In genomic region chr3:133163913-133164406, GRCm38 (mm10) we compare ENCODE assay signal across 22 mouse cellular contexts.
DNase-seq lines count a peak whose midpoint lies in the region; ATAC-seq lines count a peak whose summit lies in the region.
"Had no signal": no experiment of that assay in that cellular context is flagged by ENCODE, and none has a peak within 500 bp of the region (broad histone marks: within the 10 kb centered on the region; RNA-seq: fewer than 3 reads in every experiment).

No protein-coding gene starts in this region.

- no peak overlapping the region for H3K4me2 ChIP-seq in hindbrain, embryonic 13.5 days
- H3K4me2 ChIP-seq in midbrain, embryonic 14.5 days (ENCODE audit: low read length) = no peak overlapping the region
- H3K4me2 ChIP-seq: forebrain, embryonic 13.5 days; heart, embryonic 12.5 days; heart, embryonic 15.5 days had no signal

- no peak overlapping the region for H3K9ac ChIP-seq in hindbrain, embryonic 13.5 days
- H3K9ac ChIP-seq in midbrain, embryonic 14.5 days (replicated peaks; ENCODE audit: low read length) = no peak overlapping the region
- H3K9ac ChIP-seq: forebrain, embryonic 13.5 days; heart, embryonic 12.5 days; heart, embryonic 15.5 days; hindbrain, embryonic 15.5 days had no signal

- H3K4me1 ChIP-seq in hindbrain, embryonic 13.5 days (replicated peaks) = peaks cover 11% of the 10 kb centered on the region
- no peaks in the 10 kb centered on the region for H3K4me1 ChIP-seq in hindbrain, embryonic 10.5 days (replicated peaks)
- peaks cover 7% of the 10 kb centered on the region; the same call in 1 of the 2 replicates for H3K4me1 ChIP-seq in midbrain, embryonic 14.5 days (ENCODE audit: control insufficient read depth, insufficient read depth, low read length)
- peaks cover 7% of the 10 kb centered on the region; the same call in 1 of the 2 replicates for H3K4me1 ChIP-seq in midbrain, embryonic 10.5 days
- H3K4me1 ChIP-seq: forebrain, embryonic 10.5 days; heart, embryonic 12.5 days; heart, embryonic 15.5 days had no signal

- 0 out of 2 replicates have a peak, but pooled peaks have one; percentile 52 for ATAC-seq in hindbrain, embryonic 13.5 days (ENCODE audit: low FRiP score)
- ATAC-seq in midbrain, embryonic 14.5 days (ENCODE audit: low FRiP score, low TSS enrichment) = no peak
- ATAC-seq: activated CD4-positive, CD25-positive, alpha-beta regulatory T cell, adult 4 months had no signal

- no peak overlapping the region for H3K4me3 ChIP-seq in hindbrain, embryonic 13.5 days
- H3K4me3 ChIP-seq in hindbrain, embryonic 10.5 days = no peak overlapping the region
- H3K4me3 ChIP-seq in midbrain, embryonic 14.5 days (replicated peaks; ENCODE audit: low read depth, low read length) = no peak overlapping the region
- no peak overlapping the region for H3K4me3 ChIP-seq in midbrain, embryonic 10.5 days
- H3K4me3 ChIP-seq: forebrain, embryonic 10.5 days; forebrain, embryonic 13.5 days; heart, embryonic 12.5 days; heart, embryonic 15.5 days; hindbrain, embryonic 15.5 days had no signal

- H3K9me3 ChIP-seq in hindbrain, embryonic 13.5 days = no peaks in the 10 kb centered on the region
- H3K9me3 ChIP-seq in hindbrain, embryonic 10.5 days = no peaks in the 10 kb centered on the region
- no peaks in the 10 kb centered on the region for H3K9me3 ChIP-seq in midbrain, embryonic 14.5 days (ENCODE audit: control insufficient read depth, low read length)
- H3K9me3 ChIP-seq in midbrain, embryonic 10.5 days (replicated peaks) = no peaks in the 10 kb centered on the region
- H3K9me3 ChIP-seq: forebrain, embryonic 10.5 days; forebrain, embryonic 13.5 days; heart, embryonic 12.5 days; heart, embryonic 15.5 days; hindbrain, embryonic 15.5 days had no signal

- no peaks in the 10 kb centered on the region for H3K27me3 ChIP-seq in hindbrain, embryonic 13.5 days
- H3K27me3 ChIP-seq in hindbrain, embryonic 10.5 days (ENCODE audit: insufficient read depth, poor library complexity, severe bottlenecking) = no peaks in the 10 kb centered on the region
- H3K27me3 ChIP-seq in midbrain, embryonic 14.5 days (ENCODE audit: control insufficient read depth, insufficient read depth, low read length) = no peaks in the 10 kb centered on the region
- H3K27me3 ChIP-seq in midbrain, embryonic 10.5 days (ENCODE audit: low read depth, poor library complexity, severe bottlenecking) = no peaks in the 10 kb centered on the region
- H3K27me3 ChIP-seq: forebrain, embryonic 13.5 days; heart, embryonic 12.5 days; heart, embryonic 15.5 days; hindbrain, embryonic 15.5 days had no signal

- DNase-seq in hindbrain, embryonic 10.5 days (ENCODE audit: low spot score) = no peak
- no peak for DNase-seq in midbrain, embryonic 14.5 days
- no peak for DNase-seq in midbrain, embryonic 10.5 days (ENCODE audit: low spot score)
- DNase-seq in right cerebral cortex, adult 18-20 months = peak; percentile 12
- no peak for DNase-seq in right cerebral cortex, postnatal 25 days
- no peak for DNase-seq in urinary bladder, postnatal 4 days (ENCODE audit: low spot score in 2 of 2)
- DNase-seq: adrenal gland, adult 8-10 months; adrenal gland, postnatal 25 days; B cell, adult 2 months; cerebellum, adult 18-20 months; cerebellum, adult 9-10 months; gastrocnemius, postnatal 25 days; heart, adult 18-20 months; heart, postnatal 10 days; heart, postnatal 36 days had no signal

- WGBS in hindbrain, embryonic 13.5 days = 86% methylated on average over 6 of the region's 6 CpGs
- 89% methylated on average over 6 of the region's 6 CpGs for WGBS in hindbrain, embryonic 10.5 days
- WGBS in midbrain, embryonic 14.5 days = 88% methylated on average over 6 of the region's 6 CpGs
- WGBS in midbrain, embryonic 10.5 days = 87% methylated on average over 6 of the region's 6 CpGs

- no peaks in the 10 kb centered on the region for H3K36me3 ChIP-seq in hindbrain, embryonic 13.5 days
- no peaks in the 10 kb centered on the region for H3K36me3 ChIP-seq in hindbrain, embryonic 10.5 days
- H3K36me3 ChIP-seq in midbrain, embryonic 14.5 days (ENCODE audit: control insufficient read depth, insufficient read depth, low read length) = no peaks in the 10 kb centered on the region
- H3K36me3 ChIP-seq in midbrain, embryonic 10.5 days = no peaks in the 10 kb centered on the region
- H3K36me3 ChIP-seq: forebrain, embryonic 10.5 days; heart, embryonic 12.5 days; heart, embryonic 15.5 days; hindbrain, embryonic 15.5 days had no signal

- H3K27ac ChIP-seq in hindbrain, embryonic 13.5 days = no peak overlapping the region
- no peak overlapping the region for H3K27ac ChIP-seq in hindbrain, embryonic 10.5 days
- 0 out of 2 replicates have a peak overlapping the region, but pooled peaks have one; percentile 13 for H3K27ac ChIP-seq in midbrain, embryonic 14.5 days (replicated peaks; ENCODE audit: low read depth, low read length)
- no peak overlapping the region for H3K27ac ChIP-seq in midbrain, embryonic 10.5 days (replicated peaks)
- H3K27ac ChIP-seq: forebrain, embryonic 10.5 days; forebrain, embryonic 13.5 days; heart, embryonic 15.5 days had no signal
